Mouse (Mus musculus) urinary bladder, adult 2 months (tissue): ENCODE data around the gene Zfp697. TPM values are rescaled to one million over a fixed set of nuclear protein-coding genes. Genes with fewer than 3 reads are reported as not detected.
"Not testable (repeated sequence)": the region's sequence is repeated elsewhere in the genome, so short reads cannot be mapped to it uniquely, and the experiment has no call there.

Source experiments
- DNase-seq: peaks from one replicate; pipeline ENCODE4 v3.0.0; 2022; ENCODE audit warnings: low spot score
- polyA plus RNA-seq: library from polyadenylated mRNA; depleted of rRNA; stranded (reverse); fragments of >200 nt; gene quantifications from 2 replicates; pipeline ENCODE4 v1.2.3, GENCODE M21; 2012

Zfp697 gene
- polyA plus RNA-seq, 1 experiment, result 1.9 TPM

DNA sequence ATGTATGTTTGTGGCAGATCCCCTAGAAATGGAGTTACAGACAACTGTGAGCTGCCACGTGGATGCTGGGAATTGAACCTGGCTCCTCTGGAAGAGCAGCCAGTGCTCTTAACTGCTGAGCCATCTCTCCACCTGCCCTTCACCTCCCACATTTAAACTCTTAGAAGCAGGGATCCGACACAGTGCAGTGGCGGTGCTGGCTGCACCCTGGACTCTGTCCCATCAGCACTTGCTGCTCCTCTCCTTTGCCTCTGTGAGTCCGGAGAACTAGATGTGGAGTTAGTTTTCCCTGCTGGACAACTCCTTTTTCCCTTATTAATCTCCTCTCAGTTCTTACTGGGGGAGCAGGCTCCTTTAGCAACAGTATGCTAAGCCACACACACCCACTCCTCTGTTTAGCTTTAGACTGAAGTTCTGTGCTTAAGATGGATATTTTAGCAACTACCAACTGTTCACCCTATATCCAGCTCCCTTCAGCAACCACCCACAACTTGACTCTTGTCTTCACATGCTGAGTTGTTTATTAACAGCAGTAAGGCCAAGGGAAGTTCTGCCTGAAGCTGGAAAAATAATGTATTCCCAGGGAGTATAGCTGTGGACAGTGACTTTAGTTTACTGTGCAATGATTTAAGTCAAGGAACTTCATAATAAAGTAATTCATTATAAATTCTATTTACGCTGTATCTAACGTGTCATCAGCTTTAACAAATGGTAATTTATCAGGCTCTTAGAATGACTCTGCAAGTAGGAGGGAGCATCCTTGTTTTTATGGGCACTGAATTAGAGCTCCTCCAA, 36.9 kb downstream of the Zfp697 start:
- no peak for DNase-seq

DNA sequence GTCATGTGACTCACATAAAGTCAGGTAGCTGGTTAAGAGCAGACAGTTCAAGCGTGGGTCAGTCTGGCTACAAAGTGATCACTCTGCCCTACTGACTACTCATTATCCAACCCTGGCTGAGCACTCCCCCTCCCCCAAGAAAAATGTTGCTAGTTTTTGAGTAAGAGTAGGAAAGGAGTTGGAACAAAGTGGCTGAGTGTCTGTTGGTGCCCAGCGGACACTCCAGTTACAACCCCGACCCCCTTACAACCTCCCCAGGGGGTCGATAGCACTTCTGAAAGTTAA, 37.5 kb downstream of the Zfp697 start:
- no peak for DNase-seq

DNA sequence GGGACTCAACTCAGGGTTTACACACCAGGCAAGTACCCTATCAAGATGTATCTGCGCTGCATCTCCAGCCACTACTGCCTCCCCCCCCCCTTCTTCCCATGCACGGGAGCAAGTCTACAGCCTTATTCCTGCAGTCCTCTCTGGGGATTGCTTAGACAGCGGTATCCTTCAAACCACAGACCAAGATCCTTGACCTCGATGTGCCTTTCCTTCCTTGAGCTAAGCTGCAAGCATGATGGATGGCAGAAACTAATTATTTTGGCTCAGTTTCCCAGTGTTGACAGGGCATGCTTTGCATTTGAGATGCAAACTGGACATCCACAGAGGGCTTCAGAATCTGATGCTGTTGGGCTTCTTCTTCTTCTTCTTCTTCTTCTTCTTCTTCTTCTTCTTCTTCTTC, 40.7 kb downstream of the Zfp697 start:
- no peak for DNase-seq

DNA sequence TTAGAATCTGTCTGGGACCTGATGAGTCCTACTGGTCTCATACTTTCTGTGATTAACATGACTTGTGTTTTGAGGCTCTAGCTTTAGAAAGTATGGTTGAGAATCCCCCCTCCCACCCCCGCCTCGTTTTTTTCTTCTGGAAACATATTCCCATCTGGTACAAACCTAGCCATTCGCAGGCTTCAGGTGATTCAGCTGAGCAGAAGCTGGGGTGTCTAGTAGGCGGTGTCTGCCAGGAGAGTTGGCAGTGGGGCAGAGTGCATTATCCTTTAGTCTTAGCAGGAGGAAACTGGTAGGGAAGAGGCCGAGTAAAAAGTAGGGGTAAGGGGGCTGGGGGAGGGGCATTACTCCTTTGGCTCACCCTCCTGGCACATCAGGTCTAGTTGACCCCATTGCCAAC, 44.5 kb downstream of the Zfp697 start:
- DNase-seq, result no peak

DNA sequence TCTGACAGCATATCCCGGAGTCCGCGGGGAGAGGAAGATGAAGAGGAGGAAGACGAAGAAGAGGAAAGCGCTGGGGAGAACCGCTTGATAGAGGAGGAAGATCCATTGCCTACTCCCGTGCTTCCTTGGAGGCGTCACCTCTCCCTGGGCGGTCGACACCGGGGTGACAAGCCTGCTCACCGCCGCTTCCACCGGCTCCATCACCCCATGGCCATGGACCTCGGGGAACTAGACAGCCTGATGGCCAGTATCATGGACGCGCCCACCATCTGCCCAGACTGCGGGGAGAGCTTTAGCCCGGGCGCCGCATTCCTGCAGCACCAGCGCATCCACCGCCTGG, 45.0 kb downstream of the Zfp697 start:
- DNase-seq, result no peak

DNA sequence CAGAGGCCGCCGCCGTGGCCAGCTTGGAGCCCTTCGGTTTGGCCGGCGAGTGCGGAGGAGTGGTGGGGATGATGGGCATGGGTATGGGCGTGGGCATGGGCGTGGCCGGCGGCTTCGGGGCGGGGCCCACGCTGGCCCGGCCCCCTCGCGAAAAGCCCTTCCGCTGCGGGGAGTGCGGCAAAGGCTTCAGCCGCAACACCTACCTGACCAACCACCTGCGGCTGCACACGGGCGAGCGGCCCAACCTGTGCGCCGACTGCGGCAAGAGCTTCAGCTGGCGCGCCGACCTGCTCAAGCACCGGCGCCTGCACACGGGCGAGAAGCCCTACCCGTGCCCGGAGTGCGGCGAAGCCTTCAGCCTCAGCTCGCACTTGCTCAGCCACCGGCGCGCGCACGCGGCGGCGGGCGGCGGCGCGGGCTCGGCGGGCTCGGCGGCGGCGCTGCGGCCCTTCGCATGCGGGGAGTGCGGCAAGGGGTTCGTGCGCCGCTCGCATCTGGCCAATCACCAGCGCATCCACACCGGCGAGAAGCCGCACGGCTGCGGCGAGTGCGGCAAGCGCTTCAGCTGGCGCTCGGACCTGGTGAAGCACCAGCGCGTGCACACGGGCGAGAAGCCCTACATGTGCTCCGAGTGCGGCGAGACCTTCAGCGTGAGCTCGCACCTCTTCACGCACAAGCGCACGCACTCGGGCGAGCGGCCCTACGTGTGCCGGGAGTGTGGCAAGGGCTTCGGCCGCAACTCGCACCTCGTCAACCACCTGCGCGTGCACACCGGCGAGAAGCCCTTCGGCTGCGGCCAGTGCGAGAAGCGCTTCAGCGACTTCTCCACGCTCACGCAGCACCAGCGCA, 45.6 kb downstream of the Zfp697 start:
- peak; percentile 57 for DNase-seq

DNA sequence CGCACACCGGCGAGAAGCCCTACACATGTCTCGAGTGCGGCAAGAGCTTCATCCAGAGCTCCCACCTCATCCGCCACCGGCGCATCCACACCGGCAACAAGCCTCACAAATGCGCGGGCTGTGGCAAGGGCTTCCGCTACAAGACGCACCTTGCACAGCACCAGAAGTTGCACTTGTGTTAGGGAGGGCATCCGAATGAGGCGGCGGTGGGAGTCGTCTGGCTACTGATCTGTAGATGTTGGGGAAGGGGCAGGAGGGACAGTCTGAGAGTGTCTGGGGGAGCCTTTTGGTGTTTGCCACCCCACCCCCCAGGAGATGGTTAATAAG, 46.2 kb downstream of the Zfp697 start:
- no peak for DNase-seq

DNA sequence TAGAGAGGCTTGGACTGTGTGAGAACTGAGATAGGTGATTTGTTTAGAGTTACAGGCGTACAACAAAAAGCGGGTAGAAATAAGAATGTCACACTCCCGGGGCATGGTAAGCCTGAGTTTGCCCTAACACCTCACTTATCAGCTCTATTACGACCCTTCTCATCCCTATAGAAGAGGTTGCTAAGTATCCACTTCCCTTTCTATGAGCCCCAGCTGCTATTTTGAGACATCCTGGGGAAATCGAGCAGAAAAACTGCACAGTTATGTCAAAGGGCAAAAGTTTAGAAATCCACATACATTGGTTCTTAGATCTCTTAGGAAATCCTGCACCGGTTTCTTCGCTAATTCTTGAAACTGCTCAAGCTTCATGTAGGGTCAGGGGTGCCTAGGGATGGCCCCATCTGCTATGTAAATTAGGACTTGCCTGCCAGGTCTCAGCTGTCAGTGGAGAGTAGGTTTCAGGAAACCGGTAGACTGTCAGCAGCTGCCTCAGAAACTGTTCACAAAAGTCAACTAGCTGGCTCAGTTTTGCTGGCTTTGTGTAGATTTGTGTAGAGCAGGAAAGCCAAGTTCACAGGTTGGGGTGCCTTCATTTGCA, 46.8 kb downstream of the Zfp697 start:
- DNase-seq, result no peak

DNA sequence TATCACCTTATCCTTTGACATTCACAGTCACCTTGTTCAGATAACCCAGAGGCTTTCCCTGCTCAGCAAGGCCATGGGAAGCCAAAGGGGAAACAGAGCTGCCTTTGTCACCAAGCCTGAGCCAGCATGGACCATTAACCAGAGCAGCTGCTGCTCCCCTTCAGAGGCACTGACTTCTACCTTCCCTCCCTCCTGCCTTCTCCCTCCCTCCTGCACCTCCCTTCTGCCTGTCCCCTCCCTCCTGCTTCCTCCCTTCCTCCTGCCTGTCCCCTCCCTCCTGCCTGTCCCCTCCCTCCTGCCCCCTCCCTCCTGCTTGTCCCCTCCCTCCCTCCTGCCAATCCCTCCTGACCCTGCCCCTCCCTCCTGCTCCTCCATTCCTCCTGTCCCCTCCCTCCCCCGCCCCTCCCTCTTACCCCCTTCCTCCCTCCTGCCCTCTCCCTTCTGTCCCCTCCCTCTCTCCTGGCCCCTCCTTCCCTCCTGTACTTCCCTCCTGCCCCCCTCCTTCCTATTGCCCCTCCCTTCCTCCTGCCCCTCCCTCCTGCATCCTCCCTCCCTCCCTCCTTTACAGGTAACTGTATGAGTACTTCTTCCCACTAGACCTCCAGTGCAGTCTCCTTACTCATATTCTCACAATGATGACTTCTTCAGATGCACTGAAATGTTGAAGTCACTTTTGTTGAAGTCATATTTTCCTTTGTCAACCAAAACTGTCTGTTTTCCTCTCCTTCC, 52.0 kb downstream of the Zfp697 start:
- no peak for DNase-seq

DNA sequence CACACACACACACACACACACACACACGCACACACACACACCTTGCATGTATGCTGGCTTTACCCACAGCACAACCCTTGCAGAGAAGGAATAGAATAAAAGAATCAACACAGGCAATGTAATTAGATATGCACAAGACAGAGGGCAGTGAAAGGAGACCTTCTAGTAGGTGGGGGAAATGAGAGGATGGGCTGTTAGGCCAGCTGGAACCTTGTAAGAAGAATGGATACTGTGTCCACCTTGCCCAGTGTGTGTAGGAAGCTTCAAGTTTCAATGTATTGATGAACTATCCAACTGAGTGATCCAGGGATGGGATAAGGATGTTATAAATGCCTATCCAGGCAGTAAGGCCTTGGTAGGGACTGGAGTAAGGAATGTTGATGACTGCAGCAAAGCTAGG, 52.8 kb downstream of the Zfp697 start:
- DNase-seq, result no peak

DNA sequence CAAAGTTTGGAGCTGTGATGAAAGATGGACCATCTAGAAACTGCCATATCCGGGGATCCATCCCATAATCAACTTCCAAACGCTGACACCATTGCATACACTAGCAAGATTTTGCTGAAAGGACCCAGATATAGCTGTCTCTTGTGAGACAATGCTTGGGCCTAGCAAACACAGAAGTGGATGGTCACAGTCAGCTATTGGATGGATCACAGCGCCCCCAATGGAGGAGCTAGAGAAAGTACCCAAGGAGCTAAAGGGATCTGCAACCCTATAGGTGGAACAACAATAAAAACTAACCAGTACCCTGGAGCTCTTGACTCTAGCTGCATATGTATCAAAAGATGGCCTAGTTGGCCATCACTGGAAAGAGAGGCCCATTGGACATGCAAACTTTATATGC, 60.0 kb downstream of the Zfp697 start:
- DNase-seq, result not testable (repeated sequence)

DNA sequence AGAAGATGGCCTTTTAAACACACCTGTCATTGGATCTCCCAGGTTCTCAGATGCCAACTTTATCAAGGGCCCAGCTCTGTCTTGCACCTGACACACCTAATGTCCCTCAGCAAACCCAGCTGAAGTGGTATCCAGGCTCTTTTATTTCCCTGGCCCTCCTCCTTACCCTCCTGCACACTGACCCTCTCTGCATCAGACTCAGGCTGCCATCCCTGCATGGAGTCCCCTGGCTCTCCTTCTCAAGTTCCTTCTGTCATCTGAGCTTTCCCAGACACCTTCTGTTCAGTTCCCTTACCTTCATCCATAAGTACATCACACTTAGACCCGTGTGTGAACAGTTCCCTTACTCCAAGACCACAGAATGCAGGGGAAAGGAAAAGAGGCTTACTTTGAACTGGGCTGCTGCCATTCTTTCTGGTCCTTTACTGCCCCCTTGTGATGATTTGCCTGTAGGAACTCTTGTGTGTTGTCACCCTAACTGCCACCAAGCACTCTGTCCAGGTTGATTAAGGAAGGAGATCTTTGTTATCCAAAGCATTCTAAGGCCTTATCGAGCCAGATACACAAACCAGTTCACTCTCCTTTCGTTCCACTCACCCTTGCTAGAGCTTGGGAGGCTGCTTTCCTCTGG, 61.0 kb downstream of the Zfp697 start:
- DNase-seq, result not testable (repeated sequence)

DNA sequence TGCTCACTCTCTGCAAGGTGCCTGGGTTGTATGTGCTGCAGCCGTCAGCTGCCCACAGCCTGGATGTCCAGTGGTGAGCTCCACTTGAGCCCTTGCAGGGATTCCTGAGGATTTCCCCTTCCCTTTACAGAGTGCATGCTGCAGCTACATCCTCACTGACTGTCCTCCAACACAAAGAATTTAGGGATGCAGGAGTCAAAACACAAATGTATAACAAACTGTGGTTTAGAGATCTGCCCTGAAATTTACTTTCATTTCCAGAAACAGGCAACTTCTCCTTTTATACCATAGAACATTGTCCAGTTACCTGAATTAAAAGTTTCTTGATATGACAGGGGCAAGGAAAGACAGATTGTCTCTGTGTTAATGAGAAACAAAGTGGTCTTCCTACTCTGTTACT, 61.7 kb downstream of the Zfp697 start:
- DNase-seq, result not testable (repeated sequence)

DNA sequence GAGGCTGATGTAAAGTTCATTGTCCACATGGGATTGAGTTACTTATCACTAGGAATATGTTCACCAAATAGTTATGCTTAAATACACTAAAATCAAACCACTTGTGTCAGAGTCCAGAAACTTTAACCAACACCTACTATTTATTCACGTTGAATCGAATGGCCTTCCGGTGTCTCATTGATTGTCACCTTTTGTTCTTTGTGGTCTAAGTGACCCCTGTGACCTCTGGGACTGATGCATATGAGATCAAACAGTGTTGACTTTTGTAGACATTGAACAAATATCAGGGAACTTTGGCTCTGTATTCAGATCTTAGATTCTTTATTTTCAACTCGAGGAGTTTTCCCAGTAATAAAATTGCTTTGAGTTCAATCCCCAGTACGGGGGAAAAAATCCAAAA, 71.5 kb downstream of the Zfp697 start:
- not testable (repeated sequence) for DNase-seq

DNA sequence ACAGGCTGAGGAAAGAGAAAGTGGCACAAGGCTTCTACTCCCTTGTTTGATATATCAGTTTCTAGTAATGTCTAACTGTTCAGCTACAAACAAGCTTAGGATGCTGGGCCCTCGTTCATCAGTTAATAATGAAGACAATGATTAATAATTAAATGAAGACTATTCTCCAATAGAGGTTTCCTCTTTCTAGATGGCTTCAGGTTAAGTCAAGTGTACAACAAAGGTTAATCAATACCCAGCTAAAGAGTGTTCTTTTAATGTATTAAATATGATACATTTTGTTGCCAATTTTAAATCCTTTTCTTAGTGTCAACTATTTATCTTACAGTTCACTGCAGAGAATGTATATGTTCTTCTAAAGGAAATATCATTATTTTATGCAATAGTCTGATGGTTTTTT, 74.8 kb downstream of the Zfp697 start, which contains the start of gene Gm4450:
Gm4450 (minus strand) TSS at position 101 of the 400 bp plus-strand sequence.
- not testable (repeated sequence) for DNase-seq

DNA sequence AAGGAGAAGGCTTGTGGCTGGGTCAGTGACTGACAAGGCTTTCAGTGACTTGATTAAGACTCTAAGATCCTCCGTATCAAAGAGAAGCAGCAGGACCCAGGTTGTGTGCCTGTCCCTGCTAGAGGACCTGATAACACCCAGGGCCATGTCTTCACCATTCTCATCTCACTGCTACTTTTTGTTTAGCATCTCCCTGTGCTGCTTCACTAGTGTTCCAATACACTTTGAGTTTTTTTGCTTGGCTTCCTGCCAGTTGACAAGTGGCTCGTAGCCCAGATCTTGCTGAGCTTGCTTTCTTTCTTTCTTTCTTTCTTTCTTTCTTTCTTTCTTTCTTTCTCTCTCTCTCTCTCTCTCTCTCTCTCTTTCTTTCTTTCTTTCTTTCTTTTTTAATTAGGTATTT, 87.1 kb downstream of the Zfp697 start:
- DNase-seq, result not testable (repeated sequence)

DNA sequence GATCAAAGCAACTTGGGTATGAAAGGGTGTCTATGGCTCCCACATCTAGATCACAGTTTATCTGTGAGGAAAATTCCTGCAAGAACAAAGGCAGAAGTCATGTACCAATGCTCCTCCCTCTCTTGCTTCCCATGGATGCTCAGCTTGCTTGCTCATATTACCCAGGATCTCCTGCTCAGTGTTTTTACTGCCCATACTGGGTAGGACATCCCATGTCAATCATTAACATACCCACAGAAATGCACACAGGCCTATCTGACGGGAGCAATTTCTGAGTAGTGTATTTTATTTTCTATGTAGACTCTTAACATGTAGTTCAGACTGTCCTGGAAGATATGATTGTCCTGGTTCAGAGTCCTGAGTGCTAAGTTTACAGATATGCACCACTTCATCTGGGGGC, 88.8 kb downstream of the Zfp697 start:
- DNase-seq, result not testable (repeated sequence)

DNA sequence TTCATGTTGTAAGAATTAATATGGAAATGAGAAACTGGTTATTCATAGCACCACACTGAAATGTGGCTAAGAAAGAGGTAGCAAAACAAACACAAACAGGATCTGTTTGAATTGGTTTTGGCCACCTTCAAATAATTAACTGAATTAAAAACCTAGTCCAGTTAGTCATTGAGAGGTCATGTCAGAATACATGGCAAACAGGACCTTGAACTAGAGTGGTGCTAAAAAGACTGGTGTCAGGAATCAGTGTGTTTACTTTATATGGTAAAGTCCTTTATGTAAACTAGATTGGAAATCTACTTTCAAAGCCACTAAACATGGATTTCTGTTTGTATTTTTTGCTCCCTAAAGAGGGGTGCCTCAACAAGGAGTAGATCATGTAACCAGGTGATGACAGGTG, 89.2 kb downstream of the Zfp697 start:
- not testable (repeated sequence) for DNase-seq

DNA sequence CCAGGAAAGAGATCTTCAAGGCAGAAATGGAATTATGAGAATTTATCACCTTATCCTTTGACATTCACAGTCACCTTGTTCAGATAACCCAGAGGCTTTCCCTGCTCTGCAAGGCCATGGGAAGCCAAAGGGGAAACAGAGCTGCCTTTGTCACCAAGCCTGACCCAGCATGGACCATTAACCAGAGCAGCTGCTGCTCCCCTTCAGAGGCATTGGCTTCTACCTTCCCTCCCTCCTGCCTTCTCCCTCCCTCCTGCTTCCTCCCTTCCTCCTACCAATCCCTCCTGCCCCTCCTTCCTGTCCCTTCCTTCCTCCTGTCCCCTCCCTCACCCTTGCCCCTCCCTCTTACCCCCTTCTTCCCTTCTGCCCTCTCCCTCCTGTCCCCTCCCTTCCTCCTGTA, 111.9 kb downstream of the Zfp697 start:
- not testable (repeated sequence) for DNase-seq

DNA sequence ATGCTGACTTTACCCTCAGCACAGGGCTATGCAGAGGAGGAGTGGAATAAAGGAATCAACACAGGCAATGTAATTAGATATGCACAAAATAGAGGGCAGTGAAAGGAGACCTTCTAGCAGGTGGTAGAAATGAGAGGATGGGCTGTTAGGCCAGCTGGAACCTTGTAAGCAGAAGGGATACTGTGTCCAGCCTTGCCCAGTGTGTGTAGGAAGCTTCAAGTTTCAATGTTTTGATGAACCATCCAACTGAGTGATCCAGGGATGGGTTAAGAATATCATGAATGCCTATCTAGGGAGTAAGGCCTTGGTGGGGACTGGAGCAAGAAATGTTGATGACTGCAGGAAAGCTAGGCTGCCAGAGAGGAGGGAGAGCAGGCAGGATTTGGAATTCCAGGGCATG, 112.8 kb downstream of the Zfp697 start:
- not testable (repeated sequence) for DNase-seq

DNA sequence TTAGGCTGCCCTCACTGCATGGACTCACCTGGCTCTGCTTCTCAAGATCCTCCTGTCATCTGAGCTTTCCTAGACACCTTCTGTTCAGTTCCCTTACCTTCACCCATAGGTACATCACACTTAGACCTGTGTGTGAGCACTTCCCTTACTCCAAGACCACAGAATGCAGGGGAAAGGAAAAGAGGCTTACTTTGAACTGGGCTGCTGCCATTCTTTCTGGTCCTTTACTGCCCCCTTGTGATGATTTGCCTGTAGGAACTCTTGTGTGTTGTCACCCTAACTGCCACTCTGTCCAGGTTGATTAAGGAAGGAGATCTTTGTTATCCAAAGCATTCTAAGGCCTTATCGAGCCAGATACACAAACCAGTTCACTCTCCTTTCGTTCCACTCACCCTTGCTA, 114.5 kb downstream of the Zfp697 start:
- DNase-seq, result not testable (repeated sequence)

DNA sequence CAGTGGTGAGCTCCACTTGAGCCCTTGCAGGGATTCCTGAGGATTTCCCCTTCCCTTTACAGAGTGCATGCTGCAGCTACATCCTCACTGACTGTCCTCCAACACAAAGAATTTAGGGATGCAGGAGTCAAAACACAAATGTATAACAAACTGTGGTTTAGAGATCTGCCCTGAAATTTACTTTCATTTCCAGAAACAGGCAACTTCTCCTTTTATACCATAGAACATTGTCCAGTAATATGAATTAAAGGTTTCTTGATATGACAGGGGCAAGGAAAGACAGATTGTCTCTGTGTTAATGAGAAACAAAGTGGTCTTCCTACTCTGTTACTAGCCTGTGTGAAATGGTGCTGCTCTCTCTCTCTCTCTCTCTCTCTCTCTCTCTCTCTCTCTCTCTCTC, 115.1 kb downstream of the Zfp697 start:
- not testable (repeated sequence) for DNase-seq
